Mouse (Mus musculus) monocyte, adult 2 months (primary cell): Measurements from ENCODE around the gene Pdp2.
"Not testable (repeated sequence)": the region's sequence is repeated elsewhere in the genome, so short reads cannot be mapped to it uniquely, and the experiment has no call there.

ENCODE experiments used
- DNase-seq, 2 experiments: peaks; one replicate each; pipeline ENCODE4 v3.0.0; 2022; ENCODE audit warnings: low spot score in 2 of 2, low read depth in 1 of 2

Pdp2 gene

DNA sequence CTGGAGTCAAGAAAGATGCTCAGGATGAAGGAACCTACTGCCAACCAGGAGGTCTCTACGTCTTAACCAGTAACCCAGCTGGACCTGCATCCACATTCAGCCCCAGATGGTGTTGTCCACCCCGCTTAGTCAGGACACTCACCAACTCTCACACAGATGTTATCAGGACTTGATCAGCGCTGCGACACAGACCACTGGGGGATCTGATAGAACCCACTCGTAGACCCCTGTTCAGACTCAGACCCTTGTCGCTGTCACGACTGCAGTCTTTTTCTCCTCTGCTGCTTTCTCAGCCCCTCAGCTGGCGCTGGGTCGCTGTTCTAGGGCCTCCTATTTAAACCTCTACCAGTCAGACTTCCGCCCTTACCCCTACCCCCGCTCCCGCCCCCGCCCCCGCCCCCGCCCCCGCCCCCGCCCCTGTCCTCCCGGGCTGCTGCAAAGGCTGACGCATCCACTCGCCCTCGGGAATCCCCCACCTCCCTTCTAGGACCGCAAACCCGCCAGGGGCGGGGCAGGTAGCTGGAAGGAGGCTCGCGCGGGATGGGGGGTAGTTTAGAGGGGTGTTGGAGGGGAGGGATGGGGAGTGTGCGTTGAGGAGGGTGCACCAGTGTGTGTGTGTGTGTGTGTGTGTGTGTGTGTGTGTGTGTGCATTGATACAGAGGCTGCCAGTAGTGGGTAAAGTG lies 39.9 kb downstream of the Pdp2 start, which contains the start of gene Rrad:
Gene Rrad, minus strand, starts transcription at position 347 of the 683 bp plus-strand sequence.
- DNase-seq = peak in 1 of 2 experiments; percentile 50

DNA sequence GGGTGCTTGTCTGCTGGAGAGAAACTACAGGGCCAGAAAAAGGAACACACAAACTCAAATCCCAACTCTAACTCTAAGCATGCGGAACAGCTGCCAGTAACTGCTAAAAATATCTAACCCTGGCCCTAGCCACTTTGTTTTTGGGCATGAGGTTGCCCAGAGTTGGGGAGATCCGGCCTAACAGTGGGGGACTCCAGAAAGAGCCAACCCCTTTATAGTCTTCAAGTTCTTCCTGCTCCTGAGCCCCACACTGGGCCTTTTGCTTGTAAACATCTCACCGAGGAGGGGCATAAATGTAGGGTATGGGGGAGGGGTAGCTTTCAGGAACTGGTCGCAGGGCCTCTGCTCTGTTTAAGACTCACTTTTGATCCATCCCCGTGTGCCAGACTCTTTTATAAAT lies 40.7 kb downstream of the Pdp2 start:
- no peak for DNase-seq

DNA sequence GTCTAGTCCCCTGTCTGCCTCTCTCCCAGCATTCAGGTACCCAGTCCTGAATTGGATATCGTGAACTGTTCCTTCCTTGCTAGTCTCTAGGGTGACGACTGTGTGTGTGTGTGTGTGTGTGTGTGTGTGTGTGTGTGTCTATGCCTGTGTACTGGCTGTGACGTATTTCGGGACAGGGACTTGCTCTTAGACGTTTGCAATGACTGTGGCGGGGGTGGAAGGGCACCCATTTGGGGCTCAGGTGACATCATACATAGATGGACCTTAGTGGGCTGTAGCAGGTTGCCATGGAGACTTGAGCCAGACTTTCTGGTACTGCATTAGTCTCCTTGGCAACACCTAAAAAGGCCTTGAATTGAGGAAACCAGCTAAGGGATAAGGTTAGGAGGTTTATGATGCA lies 41.2 kb downstream of the Pdp2 start:
- DNase-seq = no peak

DNA sequence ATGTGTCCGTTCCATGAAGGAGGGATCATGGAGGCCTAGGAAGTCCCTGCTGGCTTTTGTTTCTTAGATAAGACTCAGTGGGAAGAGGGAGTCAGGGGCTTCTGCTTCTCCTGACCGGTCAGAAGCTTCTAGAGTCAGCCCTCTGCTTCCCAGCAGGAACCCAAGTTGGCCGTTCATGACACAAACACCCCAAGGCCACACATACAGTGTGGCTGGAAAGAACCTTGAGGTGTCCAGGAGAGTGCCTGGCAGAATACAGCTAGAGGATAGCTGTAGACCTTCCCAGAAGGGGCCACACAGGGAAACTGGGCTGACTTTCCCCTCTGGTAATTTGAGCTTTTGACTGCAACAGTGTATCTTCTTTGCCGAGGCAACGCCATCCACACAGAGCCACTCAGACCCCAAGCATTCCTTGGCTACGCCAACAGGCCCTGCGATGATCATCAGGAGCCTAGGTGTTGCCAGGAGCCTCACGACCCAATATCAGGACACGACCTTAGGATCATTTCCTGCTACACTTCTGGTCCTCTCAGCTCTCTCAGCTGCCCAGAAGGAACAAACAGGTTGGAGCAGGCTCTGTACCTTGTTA lies 42.0 kb downstream of the Pdp2 start:
- no peak for DNase-seq

DNA sequence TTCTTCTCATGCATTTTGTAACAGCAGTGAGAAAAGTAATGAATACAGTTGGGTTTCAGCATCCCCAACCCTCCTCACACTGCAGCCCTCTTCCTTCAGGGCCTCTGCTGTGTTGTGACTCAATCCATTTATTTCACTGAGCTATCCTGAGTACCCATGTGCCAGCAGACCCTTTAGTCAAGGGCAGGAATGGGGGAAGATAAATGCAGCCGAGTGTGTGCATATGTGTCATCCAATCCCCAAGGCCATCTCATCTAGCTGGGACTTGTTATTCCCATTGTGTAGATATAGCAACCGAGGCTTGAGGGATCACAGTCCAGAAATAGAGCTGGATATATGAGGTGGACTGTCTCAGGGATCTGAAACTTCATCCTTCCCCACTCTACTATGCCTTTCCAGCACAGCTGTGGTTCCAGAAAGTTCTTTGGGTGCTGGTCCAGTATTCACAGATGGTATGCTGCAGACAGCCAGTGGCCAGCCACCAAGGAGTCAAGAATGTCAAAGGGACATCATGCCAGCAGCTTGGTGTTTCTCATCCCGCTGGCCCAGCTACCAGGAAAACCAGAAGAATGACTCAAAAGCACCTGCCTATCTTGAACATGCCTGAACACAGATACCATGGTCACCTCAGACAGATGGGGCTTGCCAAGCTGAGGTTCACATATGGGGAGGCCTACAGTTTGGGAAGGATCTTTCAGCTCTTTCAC lies 43.9 kb downstream of the Pdp2 start:
- no peak for DNase-seq

DNA sequence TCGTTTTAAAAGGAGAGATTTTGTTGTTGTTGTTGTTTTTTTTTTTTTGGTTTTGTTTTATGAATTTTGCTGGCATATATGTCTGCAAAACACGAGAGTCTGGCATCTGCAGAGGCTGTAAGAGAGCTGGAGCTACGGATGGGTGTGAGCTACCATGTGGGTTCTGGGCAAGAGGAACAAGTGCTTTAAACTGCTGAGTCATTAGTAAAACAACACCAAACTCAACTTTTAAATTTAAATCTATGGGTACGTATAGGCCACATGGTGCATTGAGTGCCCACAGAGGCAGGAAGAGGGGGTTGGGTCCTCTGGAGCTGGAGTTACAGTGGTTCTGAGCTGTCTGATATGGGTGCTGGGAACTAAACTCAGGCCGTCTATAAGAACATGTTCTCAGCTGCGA lies 46.8 kb downstream of the Pdp2 start:
- DNase-seq = no peak

DNA sequence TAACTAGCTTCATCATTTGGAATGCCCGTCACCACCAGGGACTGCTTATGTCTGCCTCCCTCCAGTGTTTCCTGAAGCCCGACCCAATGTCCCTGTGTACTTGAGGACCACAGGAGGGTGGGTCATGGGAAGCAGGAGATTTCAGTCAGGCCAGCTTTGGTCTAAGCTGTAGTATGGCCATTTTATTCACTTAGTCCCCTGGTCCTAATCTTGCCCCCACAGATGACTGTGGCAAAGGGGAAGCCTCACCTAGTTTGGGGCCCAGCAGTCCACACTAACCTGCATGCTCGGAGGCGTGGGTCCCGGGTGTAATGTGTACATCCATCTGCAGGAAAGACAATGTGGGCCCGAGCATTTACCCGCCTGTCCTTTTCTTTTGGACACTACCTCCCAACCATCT lies 49.0 kb downstream of the Pdp2 start:
- no peak for DNase-seq

DNA sequence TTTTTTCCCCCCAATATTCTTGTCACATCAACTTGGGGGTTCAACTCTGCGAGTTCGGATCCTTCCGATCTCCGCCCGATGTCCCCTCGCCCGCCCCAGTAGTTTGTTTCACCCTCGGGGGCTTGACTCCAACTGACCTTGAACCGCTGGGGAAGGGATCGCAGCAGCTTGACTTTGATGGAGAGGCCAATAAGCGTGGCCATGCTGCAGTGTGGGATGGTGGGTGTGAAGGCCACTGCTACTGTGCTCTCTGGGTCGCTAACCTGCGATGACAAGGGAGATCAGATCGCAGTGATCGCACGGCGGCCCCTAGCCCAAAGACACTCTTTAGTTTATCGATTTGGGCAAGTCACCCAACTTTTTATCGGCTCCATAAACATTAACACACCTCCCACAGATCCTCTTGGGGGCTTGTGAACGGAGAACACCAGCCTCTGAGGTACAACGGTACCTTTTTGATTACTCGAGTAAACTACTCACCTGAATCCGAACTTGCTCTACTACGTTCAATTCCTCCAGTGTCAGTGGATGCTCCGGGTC lies 49.6 kb downstream of the Pdp2 start:
- no peak for DNase-seq

DNA sequence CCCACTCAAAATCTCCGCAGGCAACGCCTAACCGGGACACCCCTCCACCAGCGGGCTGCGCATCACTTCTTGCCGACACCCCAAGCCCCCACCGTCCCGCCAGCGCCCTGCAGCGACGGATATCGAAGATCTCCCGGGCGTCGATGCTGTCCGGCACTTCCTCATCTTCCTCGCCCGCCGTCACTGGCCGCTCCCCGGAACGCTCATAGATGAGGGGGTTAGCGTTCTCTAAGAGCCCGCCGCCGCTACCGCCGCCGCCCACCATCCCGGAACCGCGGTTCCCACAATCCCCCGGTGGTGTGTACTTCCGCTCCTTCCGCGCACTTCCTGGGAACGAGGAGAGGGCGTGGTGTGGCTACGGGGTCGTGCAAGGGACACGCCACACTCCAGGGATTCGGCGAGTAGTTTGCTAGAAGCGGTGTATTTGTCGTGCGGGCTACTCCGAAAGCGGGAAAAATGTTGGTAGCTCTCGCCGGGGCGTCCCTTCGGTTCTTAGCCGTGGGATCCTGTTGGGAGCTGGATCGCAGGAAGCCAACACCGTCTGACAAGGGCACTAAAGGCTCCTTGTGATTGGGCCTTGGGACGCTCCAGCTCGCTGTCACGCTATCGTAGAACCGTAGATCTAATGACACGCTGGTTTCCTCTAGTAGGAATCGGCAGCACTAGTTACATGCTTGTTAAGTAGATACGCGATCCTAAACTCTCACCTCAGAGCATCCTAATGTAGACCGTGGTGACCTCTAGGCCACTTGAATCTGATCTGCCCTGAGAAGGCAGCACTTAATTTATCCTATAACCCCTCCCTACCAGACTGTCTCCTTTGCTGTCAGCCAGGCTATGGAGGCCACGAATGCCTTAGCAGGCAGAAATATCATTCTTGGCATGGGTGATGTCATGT lies 50.4 kb downstream of the Pdp2 start, which contains the start of gene Ciao2b:
Gene Ciao2b, minus strand, starts transcription at position 540 of the 898 bp plus-strand sequence.
- DNase-seq = peak; percentile 39 to 52

DNA sequence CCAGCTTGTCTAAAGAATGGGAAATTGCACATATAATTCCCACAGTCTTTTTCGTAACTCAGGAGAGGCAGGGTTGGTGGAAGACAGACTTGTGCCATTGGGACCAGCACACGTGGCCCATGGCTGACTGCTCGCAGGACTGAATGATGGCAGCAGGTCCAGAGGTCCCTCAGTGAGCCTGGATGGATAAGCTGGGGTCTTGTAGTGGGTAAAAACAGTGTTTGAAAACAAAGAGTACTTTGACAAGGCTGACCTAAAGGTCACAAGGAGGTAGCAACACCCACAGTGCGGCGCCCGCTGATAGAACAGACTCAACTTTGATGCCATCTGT lies 51.0 kb downstream of the Pdp2 start:
- no peak for DNase-seq

DNA sequence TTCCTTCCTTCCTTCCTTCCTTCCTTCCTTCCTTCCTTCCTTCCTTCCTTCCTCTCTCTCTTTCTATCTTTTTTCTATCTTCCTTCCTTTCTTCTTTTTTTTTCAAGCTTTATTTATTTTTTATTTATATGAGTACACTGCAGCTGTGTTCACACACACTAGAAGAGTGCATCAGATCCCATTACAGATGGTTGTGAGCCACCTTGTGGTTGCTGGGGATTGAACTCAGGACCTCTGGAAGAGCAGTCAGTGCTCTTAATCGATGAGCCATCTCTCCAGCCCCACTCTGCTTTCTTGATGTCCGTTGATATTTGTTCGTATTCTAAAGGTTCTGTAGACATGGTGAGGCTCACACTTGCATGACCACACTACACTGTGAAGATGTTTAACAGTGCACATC lies 52.9 kb downstream of the Pdp2 start:
- DNase-seq = not testable (repeated sequence)
